Mouse (Mus musculus) gastrocnemius, postnatal 4 days (tissue): ENCODE results near the gene Trappc6a. TPM values are rescaled to one million over a fixed set of nuclear protein-coding genes. Genes with fewer than 3 reads are reported as not detected.
"Not testable (repeated sequence)": the region's sequence is repeated elsewhere in the genome, so short reads cannot be mapped to it uniquely, and the experiment has no call there.

Experiments used
- DNase-seq, 2 experiments: peaks; one replicate each; pipeline ENCODE4 v3.0.0; 2021 to 2022; ENCODE audit warnings: low spot score in 2 of 2, mixed read lengths in 2 of 2
- total RNA-seq, 2 experiments: library from RNA; stranded (reverse); gene quantifications; 2 replicates each; pipeline ENCODE4 v1.2.3; 2021

Trappc6a gene
- total RNA-seq, 2 experiments from 2014 or later, result 27.3 to 30.6 TPM

GRCm38 (mm10) chr7:19486549-19486948, 21.6 kb upstream of the Trappc6a start:
- DNase-seq, result no peak

DNA sequence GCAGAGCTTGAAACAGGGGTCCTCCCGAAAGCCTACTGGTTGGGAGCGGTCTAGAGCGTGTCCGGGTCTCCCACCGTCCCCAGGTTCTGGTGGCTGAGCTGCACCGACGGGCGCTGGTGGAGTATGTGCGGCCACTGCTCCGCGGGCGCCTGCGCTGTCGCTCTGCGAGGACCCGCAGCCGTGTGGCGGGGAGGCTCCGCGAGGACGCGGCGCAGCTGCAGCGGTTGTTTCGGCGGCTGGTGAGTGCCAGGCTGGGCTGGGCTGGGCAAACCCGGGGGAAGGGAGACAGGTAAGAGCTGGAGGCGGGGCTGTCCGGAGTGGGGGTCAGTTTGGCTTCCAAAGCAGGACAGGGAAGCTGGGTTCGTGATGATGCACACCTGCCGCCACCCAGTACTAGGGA, 18.7 kb upstream of the Trappc6a start:
- no peak for DNase-seq

GRCm38 (mm10) chr7:19491731-19492130, 16.5 kb upstream of the Trappc6a start:
- DNase-seq, result no peak

GRCm38 (mm10) chr7:19494751-19495474, 13.3 kb upstream of the Trappc6a start:
- no peak for DNase-seq

DNA sequence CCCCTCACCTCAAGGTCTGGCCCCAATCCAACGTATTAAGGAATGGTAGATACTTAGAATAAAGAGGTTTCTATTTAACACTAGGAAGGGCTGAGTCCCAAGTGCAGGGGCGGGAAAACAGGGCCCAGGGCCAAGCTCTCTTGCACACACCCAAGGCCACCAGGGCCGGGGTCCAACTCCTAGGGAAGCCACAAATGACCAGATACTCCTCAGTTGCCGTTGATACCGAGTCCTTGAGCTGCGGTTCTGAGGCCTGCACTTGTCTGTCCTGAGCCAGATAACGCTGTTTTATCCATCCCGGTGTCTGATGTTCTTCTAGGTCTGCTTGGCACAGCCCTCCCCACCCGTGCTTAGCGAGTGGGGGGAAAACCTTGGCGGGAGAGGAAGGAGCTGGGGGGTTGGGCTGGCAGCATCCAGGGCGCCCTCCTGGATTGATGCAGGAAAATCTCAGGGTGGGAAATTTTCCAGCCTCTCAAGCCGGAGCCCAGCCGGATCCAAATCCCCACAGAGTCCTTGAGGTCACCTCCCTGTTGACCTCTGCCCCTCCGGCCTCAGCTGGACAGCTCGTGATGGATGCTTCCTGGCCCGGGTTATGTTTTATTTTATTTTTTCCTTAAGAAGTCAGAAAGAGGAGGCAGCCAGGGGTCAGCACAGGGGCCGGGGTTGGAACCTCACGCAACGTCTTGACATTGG, 12.5 kb upstream of the Trappc6a start:
- DNase-seq, result no peak

DNA sequence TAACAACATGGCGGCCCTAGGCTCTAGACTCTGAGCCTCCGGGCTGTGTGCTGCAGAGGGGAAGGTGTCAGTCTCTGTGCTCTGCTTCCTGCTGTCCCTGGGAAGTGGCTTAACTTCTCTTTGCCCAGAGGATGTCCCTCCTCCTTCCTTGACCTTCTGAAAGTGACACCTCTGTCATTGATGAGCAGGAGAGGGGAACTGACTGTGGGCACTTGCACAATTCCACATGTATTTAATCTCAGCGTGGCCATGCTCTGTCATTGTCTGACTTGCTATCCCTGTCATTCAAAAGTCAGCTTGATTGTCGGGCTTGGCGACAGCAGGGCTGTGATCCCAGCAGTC, 12.0 kb upstream of the Trappc6a start:
- DNase-seq, result no peak

GRCm38 (mm10) chr7:19498326-19498725, 9.9 kb upstream of the Trappc6a start:
- DNase-seq, result no peak

- DNase-seq, result no peak
Observed at GRCm38 (mm10) chr7:19500420-19501363, 7.5 kb upstream of the Trappc6a start.

GRCm38 (mm10) chr7:19501658-19502057, 6.5 kb upstream of the Trappc6a start:
- DNase-seq, result no peak

DNA sequence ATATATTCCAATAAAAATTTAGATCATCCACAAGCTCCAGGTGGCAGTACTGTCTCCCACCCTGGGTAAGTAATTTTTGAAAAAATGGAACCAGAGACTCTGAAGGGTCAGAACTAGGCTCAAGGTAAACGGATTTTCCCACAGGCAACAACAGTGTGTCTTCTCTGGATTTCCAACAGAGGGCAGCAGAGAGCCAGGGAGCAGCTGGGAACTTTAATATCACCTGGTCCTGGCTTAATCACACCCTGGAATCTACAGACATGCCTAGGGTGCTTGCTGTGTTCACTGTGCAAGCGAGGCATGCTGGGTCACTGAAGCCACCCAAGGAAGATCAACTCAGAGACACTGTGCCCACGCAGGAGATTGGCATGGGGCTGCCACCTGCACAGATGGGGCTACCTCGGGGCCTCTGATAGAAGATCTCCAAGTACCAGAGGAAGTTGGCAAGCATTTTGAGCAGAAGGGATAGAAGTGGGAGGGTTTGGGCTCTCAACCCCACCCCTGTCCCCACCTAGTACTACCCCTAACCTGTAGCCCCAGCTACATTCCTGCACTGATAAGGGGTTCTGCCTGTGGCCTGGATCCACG, 4.6 kb upstream of the Trappc6a start:
- no peak for DNase-seq

GRCm38 (mm10) chr7:19506326-19506725, 1.9 kb upstream of the Trappc6a start:
- no peak for DNase-seq

- DNase-seq, result peak in 1 of 2 experiments; percentile 51
Observed at GRCm38 (mm10) chr7:19506969-19507611, 1.1 kb upstream of the Trappc6a start.

DNA sequence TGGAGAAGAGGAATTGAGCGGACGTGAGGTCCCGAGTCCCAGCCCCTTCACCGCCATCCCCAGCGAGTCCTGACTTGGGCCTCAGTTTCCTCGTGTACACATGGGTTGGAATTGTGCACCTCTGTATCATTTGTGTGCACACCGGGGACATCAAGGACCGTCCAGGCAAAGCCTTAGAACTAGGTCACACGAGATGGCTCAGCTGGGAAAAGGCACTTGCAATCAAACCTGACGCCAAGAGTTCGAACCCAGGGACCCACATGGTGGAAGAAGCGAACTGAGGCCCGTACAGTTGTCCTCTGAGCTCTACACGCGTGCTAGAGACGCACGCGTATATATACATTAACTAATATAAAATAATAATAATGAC, 598 bp upstream of the Trappc6a start:
- no peak for DNase-seq

GRCm38 (mm10) chr7:19508924-19509568, 851 bp downstream of the Trappc6a start:
- no peak for DNase-seq

DNA sequence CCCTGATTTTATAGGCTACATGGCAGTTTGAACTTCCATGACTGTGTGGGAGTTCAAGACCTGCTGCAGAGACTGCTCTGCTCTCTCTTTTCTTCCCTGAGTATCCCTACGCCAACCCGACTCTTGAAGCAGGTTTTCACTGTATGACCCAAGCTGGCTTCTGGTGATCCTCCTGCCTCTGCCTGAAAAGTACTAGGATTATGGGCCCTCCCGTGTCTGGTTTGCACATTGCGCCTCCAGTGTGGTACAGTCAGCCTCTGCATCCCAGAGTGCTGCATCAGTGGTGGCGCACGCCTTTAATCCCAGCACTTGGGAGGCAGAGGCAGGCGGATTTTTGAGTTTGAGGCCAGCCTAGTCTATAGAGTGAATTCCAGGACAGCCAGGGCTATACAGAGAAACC, 1.6 kb downstream of the Trappc6a start:
- no peak for DNase-seq

DNA sequence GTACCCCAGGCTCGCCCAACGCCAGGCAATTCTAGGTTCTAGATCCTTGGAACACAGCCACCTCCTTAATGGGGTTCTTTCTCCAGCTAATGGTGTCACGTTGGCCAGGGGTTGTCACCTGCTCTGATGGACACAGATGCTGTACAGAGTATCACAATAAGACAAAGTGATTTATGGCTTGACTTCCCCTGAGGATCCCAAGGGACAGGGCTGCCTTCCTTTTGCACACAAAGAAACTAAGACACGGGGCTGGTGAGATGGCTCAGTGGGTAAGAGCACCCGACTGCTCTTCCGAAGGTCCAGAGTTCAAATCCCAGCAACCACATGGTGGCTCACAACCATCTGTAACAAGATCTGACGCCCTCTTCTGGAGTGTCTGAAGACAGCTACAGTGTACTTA, 3.7 kb downstream of the Trappc6a start:
- DNase-seq, result not testable (repeated sequence)

GRCm38 (mm10) chr7:19512353-19512752, 4.2 kb downstream of the Trappc6a start:
- DNase-seq, result no peak

DNA sequence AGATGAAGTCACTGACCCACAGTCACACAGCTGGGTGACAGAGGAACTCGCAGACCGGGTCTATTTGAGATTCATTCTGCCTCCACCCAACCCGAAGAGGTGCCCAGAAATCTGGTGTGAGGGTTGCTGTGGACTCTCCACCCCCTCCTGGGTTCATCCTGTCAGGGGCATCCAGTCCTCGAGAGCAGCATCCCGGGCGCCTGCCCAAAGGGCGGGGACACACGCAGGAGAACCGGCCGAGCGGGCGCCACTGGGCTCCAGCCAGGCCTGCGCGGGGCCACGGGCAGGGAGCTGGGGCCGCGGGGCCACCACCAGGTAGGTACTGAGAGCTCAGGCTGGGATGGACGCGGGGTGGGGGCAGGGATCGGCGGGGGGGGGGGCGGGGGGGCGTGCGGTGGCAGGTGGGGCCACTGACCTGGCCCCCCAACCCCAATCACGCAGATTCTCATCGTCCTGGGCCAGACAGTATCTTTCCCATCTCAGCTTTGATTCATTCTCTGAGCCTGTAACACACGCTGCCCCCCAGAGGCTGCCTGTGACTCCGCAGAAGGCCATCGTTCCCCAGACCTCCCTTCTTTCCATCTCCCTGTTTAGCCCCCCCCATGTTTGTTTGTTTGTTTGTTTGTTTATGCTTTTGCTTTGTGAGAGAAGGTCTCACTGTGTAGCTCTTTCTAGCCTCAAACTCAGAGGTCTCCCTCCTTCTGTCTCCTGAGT, 9.6 kb downstream of the Trappc6a start, which contains the start of gene Nkpd1:
Nkpd1 (plus strand) TSS at position 187 of the 714 bp plus-strand sequence.
- DNase-seq, result no peak

GRCm38 (mm10) chr7:19520032-19520431, 11.8 kb downstream of the Trappc6a start:
- no peak for DNase-seq
